Mouse (Mus musculus) heart, embryonic 16.5 days (tissue): ENCODE measurements around the gene Gm20388. TPM values are rescaled to one million over a fixed set of nuclear protein-coding genes. Genes with fewer than 3 reads are reported as not detected.

ENCODE experiments used
- ATAC-seq: fragments of 200-750 bp; cut with Nextera tagmentation; replicated peaks from 2 replicates; pipeline ENCODE4 v1.8.0; 2017; ENCODE audit warnings: moderate number of reproducible peaks; ENCODE audit not compliant: insufficient read depth, low FRiP score; ENCODE audit errors: extremely low read depth
- H3K27ac ChIP-seq: fragments of 300-500 bp; sonication (generic); 2 replicates; pipeline ENCODE4 v1.5.1; 2014; ENCODE audit warnings: mild to moderate bottlenecking, low read length, control low read depth, moderate library complexity
- H3K27me3 ChIP-seq: fragments of 300-500 bp; sonication (generic); 2 replicates; pipeline ENCODE4 v1.6.1; 2014; ENCODE audit warnings: low read length, mixed read lengths; ENCODE audit not compliant: control insufficient read depth, insufficient read depth
- H3K36me3 ChIP-seq: fragments of 300-500 bp; sonication (generic); 2 replicates; pipeline ENCODE4 v1.6.1; 2014; ENCODE audit not compliant: control insufficient read depth, insufficient read depth
- H3K4me1 ChIP-seq: fragments of 300-500 bp; sonication (generic); 2 replicates; pipeline ENCODE4 v1.6.1; 2014; ENCODE audit warnings: low read length, mixed read lengths; ENCODE audit not compliant: control insufficient read depth, insufficient read depth
- H3K4me2 ChIP-seq: fragments of 300-500 bp; sonication (generic); 2 replicates; pipeline ENCODE4 v1.6.1; 2014; ENCODE audit warnings: low read depth, mild to moderate bottlenecking, control low read depth, low read length
- H3K4me3 ChIP-seq: fragments of 300-500 bp; sonication (generic); 2 replicates; pipeline ENCODE4 v1.5.1; 2014; ENCODE audit warnings: mild to moderate bottlenecking, control low read depth, low read length
- H3K9ac ChIP-seq: fragments of 300-500 bp; sonication (generic); 2 replicates; pipeline ENCODE4 v1.6.1; 2014; ENCODE audit warnings: low read length, control low read depth
- H3K9me3 ChIP-seq: fragments of 300-500 bp; sonication (generic); replicated peaks from 2 replicates; pipeline ENCODE4 v1.6.1; 2016; ENCODE audit warnings: low read length; ENCODE audit not compliant: control insufficient read depth
- WGBS: fragments of 180-500 bp; shearing (Covaris S2); extraction: QIAGEN DNeasy Blood & Tissue Kit; methylation state at CpG from one replicate; pipeline ENCODE4 v1.1.7; 2014; 5-methylcytosine and 5-hydroxymethylcytosine counted together
- polyA plus RNA-seq: library from polyadenylated mRNA; unstranded; fragments of >200 nt; fragmentation: Nextera tagmentation; extraction: Ambion mirVana; gene quantifications from 2 replicates; pipeline ENCODE4 v1.2.1, GENCODE M21; 2015

The Gm20388 gene
- polyA plus RNA-seq, 1 experiment from 2014 or later = 4.5 TPM

- peaks cover 40% of the 10 kb centered on the region for H3K36me3 ChIP-seq
- H3K4me2 ChIP-seq = no peak overlapping the region
- no peak overlapping the region for H3K27ac ChIP-seq
- H3K4me1 ChIP-seq = peaks cover 5% of the 10 kb centered on the region
- ATAC-seq = no peak
- H3K4me3 ChIP-seq = no peak overlapping the region
- WGBS = 50% methylated on average over 4 of the region's 4 CpGs
- no peak overlapping the region for H3K9ac ChIP-seq
- H3K9me3 ChIP-seq = no peaks in the 10 kb centered on the region
- no peaks in the 10 kb centered on the region for H3K27me3 ChIP-seq
Observed at GRCm38 (mm10) chr8:122898018-122898417, 2987.4 kb downstream of the Gm20388 start.

- H3K36me3 ChIP-seq = peaks cover 40% of the 10 kb centered on the region
- WGBS = 91% methylated on average over 12 of the region's 12 CpGs
- ATAC-seq = no peak
Observed at GRCm38 (mm10) chr8:122898473-122898872, 2987.8 kb downstream of the Gm20388 start.

GRCm38 (mm10) chr8:122899085-122899484 is 2988.4 kb downstream of the Gm20388 start:
- no peak overlapping the region for H3K27ac ChIP-seq
- no peak overlapping the region for H3K4me3 ChIP-seq
- H3K36me3 ChIP-seq = peaks cover 39% of the 10 kb centered on the region
- H3K4me1 ChIP-seq = peaks cover 5% of the 10 kb centered on the region
- no peak overlapping the region for H3K4me2 ChIP-seq
- H3K9me3 ChIP-seq = no peaks in the 10 kb centered on the region
- 47% methylated on average over 5 of the region's 5 CpGs for WGBS
- ATAC-seq = 0 out of 2 replicates have a peak, but pooled peaks have one; percentile 54
- H3K9ac ChIP-seq = no peak overlapping the region
- no peaks in the 10 kb centered on the region for H3K27me3 ChIP-seq

More at GRCm38 (mm10) chr8:122898473-122898872, 2987.8 kb downstream of the Gm20388 start:
- H3K9ac ChIP-seq = no peak overlapping the region
- no peaks in the 10 kb centered on the region for H3K27me3 ChIP-seq
- H3K4me3 ChIP-seq = no peak overlapping the region
- no peak overlapping the region for H3K27ac ChIP-seq
- no peak overlapping the region for H3K4me2 ChIP-seq
- no peaks in the 10 kb centered on the region for H3K9me3 ChIP-seq
- H3K4me1 ChIP-seq = peaks cover 5% of the 10 kb centered on the region

- H3K36me3 ChIP-seq = peaks cover 18% of the 10 kb centered on the region
- 88% methylated on average over 7 of the region's 7 CpGs for WGBS
- ATAC-seq = no peak
Observed at GRCm38 (mm10) chr8:122901476-122901875, 2990.8 kb downstream of the Gm20388 start.

GRCm38 (mm10) chr8:122901892-122902515 is 2991.4 kb downstream of the Gm20388 start:
- Histone ChIP-seq H3K9ac (no peak overlapping the region), H3K4me1 (peaks cover 12% of the 10 kb centered on the region), H3K9me3 (no peaks in the 10 kb centered on the region), H3K36me3 (peaks cover 14% of the 10 kb centered on the region), H3K27ac (no peak overlapping the region), H3K4me2 (no peak overlapping the region), H3K27me3 (no peaks in the 10 kb centered on the region), H3K4me3 (no peak overlapping the region)
- 79% methylated on average over 8 of the region's 8 CpGs for WGBS
- ATAC-seq = no peak

More at GRCm38 (mm10) chr8:122901476-122901875, 2990.8 kb downstream of the Gm20388 start:
- Histone ChIP-seq H3K9ac (no peak overlapping the region), H3K9me3 (no peaks in the 10 kb centered on the region), H3K4me2 (no peak overlapping the region), H3K4me1 (peaks cover 11% of the 10 kb centered on the region), H3K27ac (no peak overlapping the region), H3K4me3 (no peak overlapping the region), H3K27me3 (no peaks in the 10 kb centered on the region)

- H3K9ac ChIP-seq = no peak overlapping the region
- no peak overlapping the region for H3K4me2 ChIP-seq
- H3K27ac ChIP-seq = no peak overlapping the region
- peaks cover 12% of the 10 kb centered on the region for H3K4me1 ChIP-seq
- H3K4me3 ChIP-seq = no peak overlapping the region
- no peaks in the 10 kb centered on the region for H3K27me3 ChIP-seq
- peaks cover 13% of the 10 kb centered on the region for H3K36me3 ChIP-seq
- no peak for ATAC-seq
- 57% methylated on average over 3 of the region's 3 CpGs for WGBS
- no peaks in the 10 kb centered on the region for H3K9me3 ChIP-seq
Observed at GRCm38 (mm10) chr8:122902581-122902980, 2991.9 kb downstream of the Gm20388 start.

- no peak overlapping the region for H3K4me3 ChIP-seq
- no peaks in the 10 kb centered on the region for H3K9me3 ChIP-seq
- H3K4me1 ChIP-seq = peaks cover 12% of the 10 kb centered on the region
- no peak overlapping the region for H3K9ac ChIP-seq
- no peak overlapping the region for H3K27ac ChIP-seq
- 81% methylated on average over 5 of the region's 5 CpGs for WGBS
- H3K27me3 ChIP-seq = no peaks in the 10 kb centered on the region
- peaks cover 13% of the 10 kb centered on the region for H3K36me3 ChIP-seq
- H3K4me2 ChIP-seq = no peak overlapping the region
- no peak for ATAC-seq
Observed at GRCm38 (mm10) chr8:122903002-122903401, 2992.4 kb downstream of the Gm20388 start.

- ATAC-seq = no peak
- Histone ChIP-seq H3K27me3 (no peaks in the 10 kb centered on the region), H3K9me3 (no peaks in the 10 kb centered on the region), H3K4me1 (peaks cover 9% of the 10 kb centered on the region), H3K9ac (no peak overlapping the region), H3K4me3 (no peak overlapping the region), H3K27ac (no peak overlapping the region), H3K36me3 (peaks cover 9% of the 10 kb centered on the region; the same call in 1 of the 2 replicates), H3K4me2 (no peak overlapping the region)
- WGBS = 92% methylated on average over 11 of the region's 11 CpGs
Observed at GRCm38 (mm10) chr8:122904496-122904895, 2993.9 kb downstream of the Gm20388 start.

- H3K9me3 ChIP-seq = no peaks in the 10 kb centered on the region
Observed at GRCm38 (mm10) chr8:122905346-122905745, 2994.7 kb downstream of the Gm20388 start.

More at GRCm38 (mm10) chr8:122905346-122905745, 2994.7 kb downstream of the Gm20388 start:
- ATAC-seq = no peak
- no peak overlapping the region for H3K4me2 ChIP-seq
- H3K4me3 ChIP-seq = no peak overlapping the region
- no peak overlapping the region for H3K9ac ChIP-seq
- H3K27ac ChIP-seq = no peak overlapping the region
- H3K27me3 ChIP-seq = no peaks in the 10 kb centered on the region
- WGBS = 94% methylated on average over 4 of the region's 4 CpGs
- H3K36me3 ChIP-seq = peaks cover 8% of the 10 kb centered on the region; the same call in 1 of the 2 replicates
- H3K4me1 ChIP-seq = peaks cover 9% of the 10 kb centered on the region
